Mouse (Mus musculus) yolk sac, embryonic 10.5 days (tissue): ENCODE measurements around the gene Pigh.
A peak's percentile ranks its signal among the peaks of the same experiment; 100 is the strongest.

Experiments
- DNase-seq: peaks from one replicate; pipeline ENCODE4 v3.0.0-alpha.2; 2017; ENCODE audit warnings: low spot score

The Pigh gene

GRCm38 (mm10) chr12:79067526-79067925 lies 21.9 kb downstream of the Pigh start:
- DNase-seq, result no peak

DNA sequence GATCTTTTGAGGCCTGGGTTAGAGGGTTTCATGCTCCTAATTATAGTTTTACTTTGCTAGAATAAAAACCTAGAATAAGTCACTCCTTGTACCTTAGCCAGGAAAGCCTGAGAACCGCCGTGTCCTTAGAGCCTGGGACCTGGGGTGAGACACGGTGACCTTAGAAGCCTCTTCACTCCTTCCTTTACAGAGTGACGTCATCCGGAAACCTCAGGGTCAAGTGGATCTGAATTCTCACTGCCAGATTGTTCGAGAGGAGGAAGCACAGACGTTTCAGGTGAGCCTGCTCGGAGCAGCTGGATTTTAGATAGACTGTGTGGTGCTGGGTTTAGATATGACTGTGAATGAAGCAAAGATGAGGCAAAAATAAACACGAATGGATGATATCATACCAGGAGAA lies 23.0 kb downstream of the Pigh start:
- no peak for DNase-seq

DNA sequence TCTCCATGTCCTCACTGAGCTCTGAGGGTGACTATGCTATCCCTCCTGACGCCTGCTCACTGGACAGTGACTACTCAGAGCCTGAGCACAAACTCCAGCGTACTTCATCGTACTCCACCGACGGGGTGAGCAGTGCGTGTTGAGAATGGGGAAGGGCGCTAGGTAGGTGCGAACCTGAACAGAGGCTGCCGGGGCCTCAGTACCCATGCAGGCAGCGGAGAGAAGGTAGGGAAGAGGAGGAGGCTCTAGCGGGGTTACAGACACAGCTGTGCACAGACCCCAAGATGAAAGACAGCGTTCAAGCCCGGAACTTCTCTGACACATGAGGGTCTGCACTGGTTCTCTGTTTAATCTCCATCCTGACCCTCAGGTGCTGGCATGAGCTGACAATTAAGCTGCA lies 25.0 kb downstream of the Pigh start:
- DNase-seq, result no peak

DNA sequence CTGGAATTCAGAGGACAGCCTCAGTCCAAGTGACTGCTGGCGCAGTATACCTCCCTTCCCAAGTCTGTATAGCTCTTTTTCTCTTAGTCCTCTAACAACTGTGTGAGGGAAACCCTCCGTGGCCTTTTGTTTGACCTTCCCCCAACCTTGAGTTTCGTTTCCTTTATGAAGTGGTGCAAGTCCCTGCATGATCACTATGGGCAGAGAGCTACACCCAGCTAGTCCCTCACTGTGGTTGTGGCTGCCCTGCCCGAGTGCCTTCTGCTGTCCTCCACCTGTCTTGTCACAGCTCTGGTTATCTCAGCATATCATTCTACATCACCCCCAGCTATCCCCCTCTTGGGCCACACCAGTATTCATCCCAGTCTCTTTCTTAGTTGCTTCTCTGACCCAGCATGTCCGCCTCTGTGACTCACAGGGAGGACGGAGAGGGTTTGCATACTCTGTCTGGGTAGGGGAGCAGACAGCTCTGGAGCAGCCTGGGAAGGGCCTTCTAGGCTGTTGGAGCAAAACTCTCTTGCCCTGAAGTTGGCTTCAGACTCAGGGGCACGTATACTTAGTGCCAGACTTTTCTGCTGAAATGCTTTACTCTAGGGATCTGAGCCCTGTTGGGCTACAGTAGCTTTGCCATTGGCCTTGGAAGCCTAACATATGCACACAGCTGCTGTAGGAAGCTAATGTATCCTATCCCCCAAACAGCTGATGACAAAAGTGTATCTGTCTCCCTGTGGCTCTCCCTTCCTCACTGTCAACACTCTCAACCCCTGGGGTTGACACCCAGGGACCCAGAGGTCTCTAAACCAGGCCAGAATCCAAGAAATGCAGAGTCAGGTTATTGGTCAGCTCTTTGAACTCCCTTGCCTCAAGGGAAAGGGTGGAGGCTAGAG lies 28.4 kb downstream of the Pigh start:
- DNase-seq, result no peak

DNA sequence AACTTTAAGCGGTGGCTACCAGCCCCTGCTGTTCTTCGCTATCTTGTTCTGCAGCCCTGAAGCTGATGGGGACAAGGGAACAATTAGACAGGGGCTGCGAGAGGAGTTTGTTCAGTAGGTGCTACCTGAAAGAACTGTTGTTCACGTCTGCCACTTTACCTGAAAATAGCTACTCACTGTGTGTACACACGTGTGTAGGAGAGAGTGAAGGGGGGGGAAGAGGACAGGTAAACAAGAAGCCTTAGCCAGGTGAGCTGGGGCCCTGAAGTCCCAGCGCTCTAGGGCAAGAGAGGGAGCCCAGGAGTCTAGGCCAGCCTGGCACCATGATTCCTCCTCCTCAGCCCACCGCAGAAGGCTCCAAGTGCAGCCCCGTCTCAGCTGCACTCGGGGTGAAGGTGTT lies 29.3 kb downstream of the Pigh start:
- DNase-seq, result no peak

- DNase-seq, result no peak
Measured at GRCm38 (mm10) chr12:79059573-79059972, 29.9 kb downstream of the Pigh start.

- no peak for DNase-seq
Measured at GRCm38 (mm10) chr12:79055276-79055675, 34.2 kb downstream of the Pigh start.

DNA sequence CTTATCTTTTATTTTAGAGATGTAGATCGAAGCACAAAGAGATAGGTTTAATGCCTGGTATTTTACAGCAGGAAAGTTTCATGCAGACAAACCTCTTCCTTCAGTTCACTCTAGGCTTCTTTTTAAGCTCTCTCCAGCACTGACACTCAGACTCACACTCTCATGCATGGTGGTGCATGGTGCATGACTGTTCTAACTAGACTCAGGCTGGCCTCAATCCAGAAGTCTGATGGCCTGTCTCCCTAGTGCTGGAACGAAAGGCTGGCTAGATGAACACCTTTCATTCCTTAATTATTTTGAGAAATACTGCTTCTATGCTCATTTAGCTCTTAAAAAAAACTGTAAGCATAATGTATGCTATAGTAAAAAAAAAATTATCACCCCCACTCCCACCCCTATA lies 37.4 kb downstream of the Pigh start:
- no peak for DNase-seq

GRCm38 (mm10) chr12:79050545-79051212 lies 38.8 kb downstream of the Pigh start:
- DNase-seq, result no peak

- DNase-seq, result no peak
Measured at GRCm38 (mm10) chr12:79049807-79050206, 39.6 kb downstream of the Pigh start.

GRCm38 (mm10) chr12:79048898-79049297 lies 40.6 kb downstream of the Pigh start:
- no peak for DNase-seq

GRCm38 (mm10) chr12:79047203-79047602 lies 42.2 kb downstream of the Pigh start:
- no peak for DNase-seq

DNA sequence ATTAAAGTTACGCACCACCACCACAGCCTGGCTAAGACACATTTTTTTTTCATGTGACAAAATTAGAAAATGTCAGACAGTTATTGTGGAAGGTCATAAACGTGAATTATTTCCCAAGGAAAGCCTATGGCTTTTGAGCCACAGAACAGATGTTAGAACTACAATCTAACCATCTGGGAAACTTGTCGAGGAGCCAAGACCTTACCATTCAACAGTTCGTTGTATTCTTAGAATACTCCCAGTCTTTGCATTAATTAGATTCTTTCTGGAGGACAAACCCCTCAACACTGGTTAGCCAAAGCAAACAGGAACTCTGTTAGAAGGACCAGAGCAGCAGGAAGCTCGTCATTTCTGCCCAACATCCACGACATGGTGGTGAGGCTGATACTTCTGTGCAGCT lies 43.3 kb downstream of the Pigh start:
- no peak for DNase-seq

- no peak for DNase-seq
Measured at GRCm38 (mm10) chr12:79044668-79045067, 44.8 kb downstream of the Pigh start.

DNA sequence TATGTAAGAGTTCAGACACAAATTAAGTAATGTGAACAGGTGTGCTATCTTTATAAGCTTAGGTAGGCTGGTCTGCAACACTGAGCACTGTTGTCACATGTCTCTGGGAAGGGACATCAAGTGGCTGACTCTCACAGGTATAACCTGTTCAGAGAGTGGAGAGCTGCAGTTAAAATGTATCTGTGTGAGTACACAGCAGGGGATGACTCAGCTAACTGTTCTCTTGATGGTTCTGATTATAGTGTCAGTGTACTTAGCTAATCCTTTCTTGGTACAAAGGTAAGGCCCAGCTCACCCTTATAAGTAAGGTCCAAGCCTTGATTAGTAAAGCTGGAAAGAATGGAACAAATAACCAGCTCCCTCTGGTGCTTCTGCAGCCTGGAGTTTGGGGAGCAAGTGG lies 48.0 kb downstream of the Pigh start:
- peak; percentile 51 for DNase-seq

- DNase-seq, result peak; percentile 66
Measured at GRCm38 (mm10) chr12:79040201-79040827, 49.1 kb downstream of the Pigh start.

GRCm38 (mm10) chr12:79039708-79040107 lies 49.7 kb downstream of the Pigh start:
- peak; percentile 38 for DNase-seq

DNA sequence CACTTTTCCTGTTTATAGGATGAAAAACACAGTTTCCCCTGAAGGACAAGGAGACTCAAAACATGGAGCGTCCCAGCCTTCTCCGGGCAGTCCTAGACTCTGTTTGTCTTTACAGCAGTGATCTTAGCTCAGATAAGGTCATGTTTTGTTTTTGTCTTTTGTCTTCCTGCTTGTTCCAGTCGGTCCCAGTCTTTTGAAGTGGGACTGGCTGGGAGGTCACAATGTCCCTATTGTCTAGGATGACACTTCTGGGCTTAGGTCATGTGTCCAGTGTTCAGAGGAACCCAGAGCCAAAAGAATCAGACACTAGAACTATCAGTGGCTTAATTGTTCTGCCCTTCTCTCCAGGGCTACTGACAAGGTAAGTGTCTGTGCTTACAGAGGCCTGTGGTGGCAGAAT lies 54.1 kb downstream of the Pigh start:
- DNase-seq, result no peak

GRCm38 (mm10) chr12:79034331-79034730 lies 55.1 kb downstream of the Pigh start:
- no peak for DNase-seq
